Mouse (Mus musculus) CH12.LX (cell line): ENCODE data around the gene Kcnj1. TPM values are rescaled to one million over a fixed set of nuclear protein-coding genes. Genes with fewer than 3 reads are reported as not detected.

ENCODE experiments used
- DNase-seq: peaks from one replicate; pipeline ENCODE4 v3.0.0-alpha.2; 2013; ENCODE audit errors: extremely low read depth
- H3K27ac ChIP-seq: 2 replicates; pipeline ENCODE4 v1.5.1; 2012; ENCODE audit warnings: low read depth, mild to moderate bottlenecking, control low read depth, moderate library complexity; ENCODE audit not compliant: insufficient read depth
- H3K27me3 ChIP-seq: replicated peaks from 2 replicates; pipeline ENCODE3; 2012; ENCODE audit warnings: inconsistent platforms
- H3K36me3 ChIP-seq, 2 experiments: replicated peaks in 1 of 2; 2 replicates each; pipeline versions ENCODE3 to v1.6.1; 2012; ENCODE audit warnings: inconsistent platforms in 1 of 2, low read length in 1 of 2, mild to moderate bottlenecking in 1 of 2, mixed read lengths in 1 of 2, moderate library complexity in 1 of 2; ENCODE audit not compliant: control insufficient read depth in 1 of 2, insufficient read depth in 1 of 2
- H3K4me1 ChIP-seq, 2 experiments: 2 replicates each; pipeline ENCODE4 v1.6.1; 2012; ENCODE audit warnings: inconsistent platforms in 1 of 2, moderate library complexity in 1 of 2; ENCODE audit not compliant: insufficient read depth in 2 of 2, control insufficient read depth in 1 of 2
- H3K4me2 ChIP-seq: 2 replicates; pipeline ENCODE4 v1.6.1; 2012; ENCODE audit warnings: low read depth, mild to moderate bottlenecking, control low read depth; ENCODE audit not compliant: poor library complexity, insufficient read depth, severe bottlenecking
- H3K4me3 ChIP-seq, 3 experiments: fragments of 150-350 bp in 1 of 3; sonication (generic) in 1 of 3; replicated peaks in 1 of 3; 2 replicates each; pipeline versions ENCODE3 to v1.5.1; 2011 to 2012; ENCODE audit warnings: low read depth in 2 of 3, low read length in 2 of 3, mild to moderate bottlenecking in 2 of 3, moderate library complexity in 2 of 3, control low read depth in 1 of 3, improper control_type of control experiment in 1 of 3, inconsistent platforms in 1 of 3, mixed read lengths in 1 of 3; ENCODE audit not compliant: poor library complexity in 1 of 3
- H3K79me2 ChIP-seq: replicated peaks from 2 replicates; pipeline ENCODE4 v1.6.1; 2012; ENCODE audit warnings: mild to moderate bottlenecking, moderate library complexity; ENCODE audit not compliant: control insufficient read depth, poor library complexity, insufficient read depth, severe bottlenecking; ENCODE audit errors: extremely low read depth
- H3K9ac ChIP-seq: 2 replicates; pipeline ENCODE4 v1.6.1; 2012; ENCODE audit warnings: low read depth, mild to moderate bottlenecking, control low read depth, moderate library complexity; ENCODE audit not compliant: insufficient read depth
- H3K9me3 ChIP-seq: replicated peaks from 2 replicates; pipeline ENCODE3; 2012; ENCODE audit warnings: low read length, inconsistent platforms, mixed read lengths
- BHLHE40 ChIP-seq: IDR thresholded peaks from 2 replicates; pipeline ENCODE4 v1.6.1; 2011; ENCODE audit warnings: mild to moderate bottlenecking, low read depth, low read length, improper control_type of control experiment
- CHD1 ChIP-seq: IDR thresholded peaks from 2 replicates; pipeline ENCODE4 v1.6.1; 2012; ENCODE audit warnings: low read depth, low read length, improper control_type of control experiment, inconsistent platforms
- E2F4 ChIP-seq: IDR thresholded peaks from 2 replicates; pipeline ENCODE4 v1.6.1; 2011; ENCODE audit warnings: low read depth, low read length, improper control_type of control experiment; ENCODE audit not compliant: insufficient replicate concordance
- ELF1 ChIP-seq: IDR thresholded peaks from 2 replicates; pipeline ENCODE4 v1.6.1; 2014; ENCODE audit warnings: low read depth, mild to moderate bottlenecking, inconsistent platforms, low read length, improper control_type of control experiment
- IRF4 ChIP-seq: IDR thresholded peaks from 2 replicates; pipeline ENCODE4 v1.6.1; 2014; ENCODE audit warnings: low read depth, mild to moderate bottlenecking, inconsistent platforms, low read length, improper control_type of control experiment
- MAZ ChIP-seq: IDR thresholded peaks from 2 replicates; pipeline ENCODE4 v1.6.1; 2012; ENCODE audit warnings: low read depth, mild to moderate bottlenecking, inconsistent platforms, low read length, improper control_type of control experiment, moderate library complexity
- MEF2A ChIP-seq: IDR thresholded peaks from 2 replicates; pipeline ENCODE4 v1.6.1; 2014; ENCODE audit warnings: low read depth, mild to moderate bottlenecking, inconsistent platforms, low read length, improper control_type of control experiment, borderline replicate concordance
- NRF1 ChIP-seq: IDR thresholded peaks from 2 replicates; pipeline ENCODE4 v1.6.1; 2014; ENCODE audit warnings: low read depth, mild to moderate bottlenecking, inconsistent platforms, low read length, improper control_type of control experiment, moderate library complexity
- PAX5 ChIP-seq: IDR thresholded peaks from 2 replicates; pipeline ENCODE4 v1.6.1; 2012; ENCODE audit warnings: low read length, inconsistent platforms, mixed read lengths
- POLR2A ChIP-seq: IDR thresholded peaks from 2 replicates; pipeline ENCODE4 v1.6.1; 2011; ENCODE audit warnings: low read depth, mild to moderate bottlenecking, improper control_type of control experiment, low read length
- POLR2AphosphoS2 ChIP-seq: IDR thresholded peaks from 2 replicates; pipeline ENCODE4 v1.6.1; 2011; ENCODE audit warnings: low read depth, low read length, improper control_type of control experiment
- RCOR1 ChIP-seq: conservative IDR thresholded peaks from 2 replicates; pipeline ENCODE4 v1.6.1; 2012; ENCODE audit warnings: low read depth, mild to moderate bottlenecking, inconsistent platforms, low read length, improper control_type of control experiment
- SIN3A ChIP-seq: IDR thresholded peaks from 2 replicates; pipeline ENCODE4 v1.6.1; 2012; ENCODE audit warnings: low read length, improper control_type of control experiment, inconsistent platforms
- UBTF ChIP-seq: IDR thresholded peaks from 2 replicates; pipeline ENCODE4 v1.6.1; 2012; ENCODE audit warnings: low read depth, mild to moderate bottlenecking, inconsistent platforms, low read length, improper control_type of control experiment, moderate library complexity
- USF1 ChIP-seq: IDR thresholded peaks from 2 replicates; pipeline ENCODE4 v1.6.1; 2014; ENCODE audit warnings: low read depth, mild to moderate bottlenecking, inconsistent platforms, low read length, improper control_type of control experiment
- USF2 ChIP-seq: conservative IDR thresholded peaks from 2 replicates; pipeline ENCODE4 v1.6.1; 2011; ENCODE audit warnings: low read depth, low read length, improper control_type of control experiment
- ZC3H11A ChIP-seq: IDR thresholded peaks from 2 replicates; pipeline ENCODE4 v1.6.1; 2012; ENCODE audit warnings: low read depth, mild to moderate bottlenecking, inconsistent platforms, low read length, improper control_type of control experiment
- ZKSCAN1 ChIP-seq: IDR thresholded peaks from 2 replicates; pipeline ENCODE4 v1.6.1; 2012; ENCODE audit warnings: low read depth, inconsistent platforms, low read length, improper control_type of control experiment, borderline replicate concordance
- dilution Hi-C: fragments of 300-500 bp; cut with MboI; formaldehyde crosslinking; loops from 2 replicates; pipeline ENCODE4 v1.14.3; 2020; ENCODE audit warnings: low sequenced_read_pairs; ENCODE audit not compliant: extremely low pct_unique_long_range_greater_than_20kb, extremely low pct_ligation_motif_present
- in situ Hi-C: fragments of 300-500 bp; cut with MboI; formaldehyde crosslinking; loops from 3 replicates; pipeline ENCODE4 v1.14.3; 2019; ENCODE audit warnings: low sequenced_read_pairs, low pct_ligation_motif_present, low pct_unique_long_range_greater_than_20kb, mixed read lengths
- polyA plus RNA-seq: library from polyadenylated mRNA; unstranded; fragments of >175 nt; gene quantifications from 2 replicates; pipeline ENCODE4 v1.2.1, GENCODE M21; 2012; ENCODE audit warnings: low read depth; ENCODE audit not compliant: insufficient read length
- total RNA-seq, 2 experiments: library from RNA; depleted of rRNA; stranded (reverse); fragments of 300-350 nt in 1 of 2; fragments of >200 nt in 1 of 2; gene quantifications; 2 replicates each; pipeline ENCODE4 v1.2.3; 2012 to 2014

Gene Kcnj1
- total and polyA plus RNA-seq, 3 experiments, result 0.07 to 0.11 TPM; not detected in 1

DNA sequence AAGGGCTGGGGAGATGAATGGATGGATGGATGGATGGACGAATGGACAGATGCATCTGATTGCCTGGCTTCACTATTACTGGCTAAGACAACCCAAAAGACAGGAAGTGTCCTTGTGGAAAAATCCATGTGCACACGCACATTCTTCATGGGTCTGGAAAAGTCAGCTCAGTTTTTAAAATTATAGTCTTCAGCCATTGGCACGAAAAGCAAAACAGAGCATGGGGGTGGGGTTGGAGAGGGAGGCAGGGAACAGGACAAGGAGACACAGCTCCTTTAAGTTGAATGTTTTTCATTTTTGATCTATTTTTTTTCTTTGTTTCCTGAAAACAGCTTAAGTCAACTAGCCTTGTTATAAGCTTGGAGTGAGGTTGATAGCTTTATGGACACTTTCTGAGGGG, 58.8 kb downstream of the Kcnj1 start:
- no peaks in the 10 kb centered on the region for H3K27me3 ChIP-seq
- peaks cover 54 to 96% of the 10 kb centered on the region in 2 experiments for H3K36me3 ChIP-seq
- H3K9me3 ChIP-seq, result no peaks in the 10 kb centered on the region
- H3K4me2 ChIP-seq, result no peak overlapping the region
- no peak overlapping the region for H3K27ac ChIP-seq
- no peak overlapping the region for H3K9ac ChIP-seq
- no peaks in the 10 kb centered on the region for H3K79me2 ChIP-seq
- no peak overlapping the region for H3K4me3 ChIP-seq
- 0 out of 4 replicates have a peak, but pooled peaks cover 0 to 2% of the 10 kb centered on the region in 2 experiments for H3K4me1 ChIP-seq
- in situ Hi-C loops (no loop called here), dilution Hi-C loops (no loop called here)
- DNase-seq, result no peak
- TF ChIP-seq USF1, result no peak
- TF ChIP-seq ZC3H11A, result no peak
- no peak for TF ChIP-seq RCOR1
- TF ChIP-seq IRF4, result no peak
- no peak for TF ChIP-seq NRF1

- Histone ChIP-seq H3K9me3 (no peaks in the 10 kb centered on the region), H3K27ac (no peak overlapping the region), H3K27me3 (no peaks in the 10 kb centered on the region), H3K36me3 (peaks cover 41 to 95% of the 10 kb centered on the region in 2 experiments), H3K79me2 (no peaks in the 10 kb centered on the region), H3K9ac (no peak overlapping the region), H3K4me3 (no peak overlapping the region), H3K4me2 (no peak overlapping the region), H3K4me1 (0 out of 4 replicates have a peak, but pooled peaks cover 0 to 2% of the 10 kb centered on the region in 2 experiments)
- in situ Hi-C loops (no loop called here), dilution Hi-C loops (no loop called here)
- DNase-seq, result no peak
- no peak for TF ChIP-seq ELF1
- no peak for TF ChIP-seq IRF4
- TF ChIP-seq MAZ, result no peak
- TF ChIP-seq MEF2A, result no peak
- no peak for TF ChIP-seq BHLHE40
- TF ChIP-seq, all 38 proteins: peak for 0
Measured at GRCm38 (mm10) chr9:32434241-32435213, 62.2 kb downstream of the Kcnj1 start.

DNA sequence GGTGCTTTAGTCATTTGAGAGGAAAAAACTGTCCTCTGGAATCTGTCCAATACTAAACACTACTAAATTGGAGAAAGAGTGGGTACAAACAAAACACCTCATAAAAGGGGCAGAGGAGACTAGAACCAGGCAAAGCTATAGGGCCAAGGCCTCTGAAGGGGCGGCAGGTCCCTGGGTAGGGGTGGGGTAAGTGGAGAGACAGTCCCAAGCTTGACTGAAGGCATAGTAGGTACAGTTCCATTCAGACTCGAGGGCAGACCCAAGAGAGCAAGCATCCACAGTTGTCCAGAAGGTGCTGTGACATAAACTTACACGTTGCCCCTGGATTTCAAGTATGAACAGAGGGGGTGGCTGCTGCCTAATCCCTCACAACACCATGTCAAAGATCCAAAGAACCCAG, 70.8 kb downstream of the Kcnj1 start:
- Histone ChIP-seq H3K4me3 (no peak overlapping the region), H3K79me2 (no peaks in the 10 kb centered on the region), H3K4me1 (peaks cover 3 to 31% of the 10 kb centered on the region in 2 experiments), H3K9me3 (no peaks in the 10 kb centered on the region), H3K36me3 (peaks cover 36 to 79% of the 10 kb centered on the region in 2 experiments), H3K27ac (no peak overlapping the region), H3K9ac (no peak overlapping the region), H3K27me3 (no peaks in the 10 kb centered on the region), H3K4me2 (no peak overlapping the region)
- no peak for TF ChIP-seq POLR2AphosphoS2
- TF ChIP-seq UBTF, result no peak
- TF ChIP-seq ZC3H11A, result no peak
- no peak for TF ChIP-seq ZKSCAN1
- TF ChIP-seq USF2, result no peak
- TF ChIP-seq SIN3A, result no peak
- TF ChIP-seq E2F4, result no peak
- TF ChIP-seq USF1, result no peak
- TF ChIP-seq PAX5, result no peak
- TF ChIP-seq CHD1, result no peak
- TF ChIP-seq POLR2A, result no peak
- dilution Hi-C loops (no loop called here), in situ Hi-C loops (no loop called here)
- no peak for DNase-seq
